In the genomic region with DNA sequence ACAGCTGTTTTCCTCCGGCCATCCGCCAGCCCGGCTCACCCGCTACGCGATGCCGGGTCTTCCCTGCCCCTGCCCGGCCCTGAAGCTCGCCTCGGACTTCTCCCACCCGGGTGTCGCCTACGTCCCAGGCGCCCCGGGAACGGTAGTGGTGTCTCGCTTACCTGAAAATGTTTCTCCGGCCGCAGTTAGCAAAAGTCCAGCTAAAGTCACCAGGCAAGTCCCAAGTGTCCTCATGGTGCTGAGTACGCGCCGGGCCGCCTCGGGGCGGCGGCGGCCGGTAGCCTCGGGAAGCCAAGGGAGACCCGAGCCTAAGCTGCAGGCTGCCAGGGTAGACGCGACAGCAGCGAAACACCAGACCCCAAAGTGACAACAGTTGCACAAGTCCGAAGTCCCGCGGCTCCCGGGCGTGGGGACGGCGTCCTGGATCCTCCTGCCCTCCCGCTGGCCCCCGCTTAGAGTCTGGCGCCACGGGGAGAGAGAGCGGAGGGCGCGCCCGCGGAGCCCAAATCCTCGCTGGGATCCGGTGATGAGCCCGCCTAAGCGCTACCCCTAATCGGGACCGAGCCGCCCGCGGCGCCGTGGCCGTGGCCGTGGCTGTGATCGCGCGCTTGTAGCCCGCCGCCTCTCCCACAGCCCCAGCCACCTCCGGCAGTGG, we compare ENCODE assay signal across 7 mouse cellular contexts. TPM values are rescaled to one million over a fixed set of nuclear protein-coding genes. Genes with fewer than 3 reads are reported as not detected.
DNase-seq lines count a peak whose midpoint lies in the region; ATAC-seq and TF ChIP-seq lines count a peak whose summit lies in the region.

No protein-coding gene starts in this region.

- peak overlapping the region; percentile 89 for H3K9ac ChIP-seq in heart, embryonic 14.5 days (ENCODE audit: low read length)

- TF ChIP-seq POLR2A in thymus, adult 2 months (IDR thresholded peaks at IDR 0.05; ENCODE audit: control insufficient read depth, extremely low read depth, insufficient read depth, low read length, poor library complexity): no peak

- peak overlapping the region; percentile 91 for H3K4me2 ChIP-seq in heart, embryonic 14.5 days (ENCODE audit: low read length)

- peak; percentile 32 for ATAC-seq in heart, embryonic 14.5 days (ENCODE audit: insufficient number of reproducible peaks, insufficient read depth, low FRiP score, low read depth)

- H3K36me3 ChIP-seq in thymus, adult 2 months (ENCODE audit: control insufficient read depth, insufficient read depth, low read length): no peaks in the 10 kb centered on the region
- H3K36me3 ChIP-seq in heart, embryonic 14.5 days (ENCODE audit: control insufficient read depth, insufficient read depth, low read length): no peaks in the 10 kb centered on the region
- no peaks in the 10 kb centered on the region for H3K36me3 ChIP-seq in limb, embryonic 10.5 days
- H3K36me3 ChIP-seq in midbrain, embryonic 10.5 days: no peaks in the 10 kb centered on the region

- H3K4me1 ChIP-seq in thymus, adult 2 months (replicated peaks; ENCODE audit: control insufficient read depth, insufficient read depth, low read length): no peaks in the 10 kb centered on the region
- H3K4me1 ChIP-seq in heart, embryonic 14.5 days (ENCODE audit: control insufficient read depth in 2 of 2, insufficient read depth in 2 of 2, low read length in 2 of 2): peaks cover 3 to 7% of the 10 kb centered on the region in 2 experiments; a peak in 2 of 4 replicates
- peaks cover 17% of the 10 kb centered on the region for H3K4me1 ChIP-seq in limb, embryonic 10.5 days
- H3K4me1 ChIP-seq in midbrain, embryonic 10.5 days: peaks cover 33% of the 10 kb centered on the region

- 2% methylated on average over 68 of the region's 68 CpGs for WGBS in thymus, adult 2 months
- WGBS in heart, embryonic 14.5 days: under 1% methylated on average over 68 of the region's 68 CpGs
- under 1% methylated on average over 68 of the region's 68 CpGs for WGBS in limb, embryonic 10.5 days
- under 1% methylated on average over 67 of the region's 68 CpGs for WGBS in midbrain, embryonic 10.5 days

- H3K27ac ChIP-seq in thymus, adult 2 months (ENCODE audit: control insufficient read depth, insufficient read depth, low read length): no peak overlapping the region
- H3K27ac ChIP-seq in heart, embryonic 14.5 days (replicated peaks in 1 of 2; ENCODE audit: control insufficient read depth in 1 of 2, insufficient read depth in 1 of 2, low read depth in 2 of 2, low read length in 2 of 2): peak overlapping the region; percentile 46 to 77
- peak overlapping the region; percentile 89 for H3K27ac ChIP-seq in limb, embryonic 10.5 days
- H3K27ac ChIP-seq in midbrain, embryonic 10.5 days (replicated peaks): peak overlapping the region; percentile 92

- 0 out of 2 replicates have a peak, but pooled peaks cover 4% of the 10 kb centered on the region for H3K9me3 ChIP-seq in heart, embryonic 14.5 days (ENCODE audit: control insufficient read depth, low read length)
- H3K9me3 ChIP-seq in limb, embryonic 10.5 days (replicated peaks): no peaks in the 10 kb centered on the region
- no peaks in the 10 kb centered on the region; the same call in 1 of the 2 replicates for H3K9me3 ChIP-seq in midbrain, embryonic 10.5 days (replicated peaks)

- no peak for TF ChIP-seq CTCF in thymus, adult 2 months (IDR thresholded peaks at IDR 0.05; ENCODE audit: borderline replicate concordance, control insufficient read depth, extremely low read depth, insufficient read depth, low read length, poor library complexity)

- H3K27me3 ChIP-seq in thymus, adult 2 months (ENCODE audit: control insufficient read depth, insufficient read depth, low read length): peaks cover 7% of the 10 kb centered on the region; the same call in 1 of the 2 replicates
- no peaks in the 10 kb centered on the region for H3K27me3 ChIP-seq in heart, embryonic 14.5 days (ENCODE audit: control insufficient read depth, insufficient read depth, low read length)
- peaks cover 39% of the 10 kb centered on the region for H3K27me3 ChIP-seq in limb, embryonic 10.5 days (ENCODE audit: low read depth, poor library complexity, severe bottlenecking)
- peaks cover 58% of the 10 kb centered on the region for H3K27me3 ChIP-seq in midbrain, embryonic 10.5 days (ENCODE audit: low read depth, poor library complexity, severe bottlenecking)

- DNase-seq in thymus, adult 2 months: peak; percentile 4
- no peak for DNase-seq in thymus, postnatal 14 days
- peak; percentile 81 for DNase-seq in embryo, embryonic 9.5 days (ENCODE audit: extremely low spot score)
- peak; percentile 81 for DNase-seq in limb, embryonic 10.5 days (ENCODE audit: low spot score)
- peak; percentile 79 for DNase-seq in midbrain, embryonic 10.5 days (ENCODE audit: low spot score)
- DNase-seq in urinary bladder, adult 18-20 months (ENCODE audit: low spot score in 2 of 2): peak; percentile 45 to 73

- H3K4me3 ChIP-seq in thymus, adult 2 months (ENCODE audit: control insufficient read depth, insufficient read depth, low read length): peak overlapping the region; percentile 39
- H3K4me3 ChIP-seq in heart, embryonic 14.5 days (ENCODE audit: control insufficient read depth in 1 of 2, insufficient read depth in 1 of 2, low read depth in 1 of 2, low read length in 2 of 2): peak overlapping the region; percentile 84 to 90
- H3K4me3 ChIP-seq in limb, embryonic 10.5 days: peak overlapping the region; percentile 81
- H3K4me3 ChIP-seq in midbrain, embryonic 10.5 days: peak overlapping the region; percentile 68

RNA-seq across cellular contexts. Expression of gene Ptprm, which starts 0.3 kb away (rescaled TPM):
- polyA plus RNA-seq in thymus, adult 2 months (2012; rRNA removed): 4.0 and 4.4 TPM in 2 replicates
- 19.5 and 20.4 TPM in 2 replicates for polyA plus RNA-seq in heart, embryonic 14.5 days (2014; fragmentation: Nextera tagmentation; extraction: Ambion mirVana)
- polyA plus RNA-seq in limb, embryonic 10.5 days (2016; fragmentation: Nextera tagmentation; extraction: Ambion mirVana): 7.5 and 9.0 TPM in 2 replicates
- 6.4 and 7.5 TPM in 2 replicates for polyA plus RNA-seq in midbrain, embryonic 10.5 days (2016; fragmentation: Nextera tagmentation; extraction: Ambion mirVana)
